Mouse (Mus musculus) kidney, adult 2 months (tissue): Measurements from ENCODE around the gene Gm21972. TPM values are rescaled to one million over a fixed set of nuclear protein-coding genes. Genes with fewer than 3 reads are reported as not detected.
A peak's percentile ranks its signal among the peaks of the same experiment; 100 is the strongest.

Experiments
- DNase-seq: peaks from one replicate; pipeline ENCODE4 v3.0.0; 2021
- H3K27ac ChIP-seq: fragments of 200-500 bp; 2 replicates; pipeline ENCODE4 v1.5.1; 2012; ENCODE audit warnings: low read depth, low read length, control low read depth, inconsistent platforms; ENCODE audit not compliant: insufficient read depth
- H3K27me3 ChIP-seq: fragments of 200-500 bp; replicated peaks from 2 replicates; pipeline ENCODE4 v1.6.1; 2012; ENCODE audit warnings: mild to moderate bottlenecking, moderate library complexity, low read length, inconsistent platforms; ENCODE audit not compliant: control insufficient read depth, insufficient read depth
- H3K36me3 ChIP-seq: fragments of 200-500 bp; 2 replicates; pipeline ENCODE4 v1.6.1; 2012; ENCODE audit warnings: mild to moderate bottlenecking, moderate library complexity, low read length, inconsistent platforms; ENCODE audit not compliant: control insufficient read depth, insufficient read depth
- H3K4me1 ChIP-seq: fragments of 200-500 bp; 2 replicates; pipeline ENCODE4 v1.6.1; 2011; ENCODE audit warnings: low read length; ENCODE audit not compliant: control insufficient read depth, insufficient read depth
- H3K4me3 ChIP-seq: fragments of 200-500 bp; 2 replicates; pipeline ENCODE4 v1.5.1; 2011; ENCODE audit warnings: mild to moderate bottlenecking, low read depth, low read length, control low read depth; ENCODE audit not compliant: insufficient read depth
- CTCF ChIP-seq: fragments of 200-500 bp; conservative IDR thresholded peaks from 2 replicates; pipeline ENCODE4 v1.5.1; 2011; ENCODE audit warnings: low read depth, mild to moderate bottlenecking, control low read depth, low read length, moderate library complexity, mixed read lengths; ENCODE audit not compliant: insufficient read depth, insufficient read length
- POLR2A ChIP-seq: fragments of 200-500 bp; IDR thresholded peaks from one replicate; pipeline ENCODE4 v1.6.1; 2011; ENCODE audit warnings: low read depth, low read length, control low read depth
- WGBS: fragments of 180-500 bp; shearing (Covaris S2); methylation state at CpG from one replicate; pipeline ENCODE4 v1.1.7; 2018; 5-methylcytosine and 5-hydroxymethylcytosine counted together
- polyA plus RNA-seq: library from polyadenylated mRNA; depleted of rRNA; stranded (reverse); fragments of >200 nt; gene quantifications from 2 replicates; pipeline ENCODE4 v1.2.3, GENCODE M21; 2012

Gene Gm21972
- polyA plus RNA-seq, 1 experiment: not detected

GRCm38 (mm10) chr1:86151376-86151775 lies 17.9 kb downstream of the Gm21972 start:
- Histone ChIP-seq H3K4me3 (no peak overlapping the region), H3K36me3 (no peaks in the 10 kb centered on the region), H3K27ac (no peak overlapping the region), H3K27me3 (no peaks in the 10 kb centered on the region), H3K4me1 (peaks cover 4% of the 10 kb centered on the region; the same call in 1 of the 2 replicates)
- TF ChIP-seq CTCF: no peak
- no peak for TF ChIP-seq POLR2A
- WGBS: 67% methylated on average over 7 of the region's 7 CpGs
- no peak for DNase-seq

DNA sequence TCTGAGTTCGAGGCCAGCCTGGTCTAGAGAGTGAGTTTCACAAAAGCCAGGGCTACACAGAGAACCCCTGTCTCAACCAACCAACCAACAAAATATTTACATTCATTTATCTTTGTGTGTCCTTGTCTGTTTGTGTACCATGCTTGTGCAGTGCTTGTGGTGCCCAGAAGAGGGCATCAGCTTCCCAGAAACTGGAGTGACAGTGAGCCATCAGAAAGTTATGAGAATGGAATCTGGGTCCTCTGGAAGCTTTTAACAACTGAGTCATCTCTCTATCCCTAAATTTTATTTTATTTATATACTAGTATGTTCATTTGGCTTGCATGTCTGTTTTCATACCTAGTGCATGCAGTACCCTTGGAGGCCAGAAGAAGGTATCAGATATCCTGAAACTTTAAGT lies 19.2 kb downstream of the Gm21972 start:
- Histone ChIP-seq H3K27me3 (no peaks in the 10 kb centered on the region), H3K4me3 (no peak overlapping the region), H3K4me1 (peaks cover 4% of the 10 kb centered on the region; the same call in 1 of the 2 replicates), H3K27ac (no peak overlapping the region), H3K36me3 (no peaks in the 10 kb centered on the region)
- DNase-seq: peak; percentile 37
- 90% methylated on average over 1 of the region's 1 CpGs for WGBS
- peak; percentile 65 for TF ChIP-seq CTCF
- TF ChIP-seq POLR2A: no peak

DNA sequence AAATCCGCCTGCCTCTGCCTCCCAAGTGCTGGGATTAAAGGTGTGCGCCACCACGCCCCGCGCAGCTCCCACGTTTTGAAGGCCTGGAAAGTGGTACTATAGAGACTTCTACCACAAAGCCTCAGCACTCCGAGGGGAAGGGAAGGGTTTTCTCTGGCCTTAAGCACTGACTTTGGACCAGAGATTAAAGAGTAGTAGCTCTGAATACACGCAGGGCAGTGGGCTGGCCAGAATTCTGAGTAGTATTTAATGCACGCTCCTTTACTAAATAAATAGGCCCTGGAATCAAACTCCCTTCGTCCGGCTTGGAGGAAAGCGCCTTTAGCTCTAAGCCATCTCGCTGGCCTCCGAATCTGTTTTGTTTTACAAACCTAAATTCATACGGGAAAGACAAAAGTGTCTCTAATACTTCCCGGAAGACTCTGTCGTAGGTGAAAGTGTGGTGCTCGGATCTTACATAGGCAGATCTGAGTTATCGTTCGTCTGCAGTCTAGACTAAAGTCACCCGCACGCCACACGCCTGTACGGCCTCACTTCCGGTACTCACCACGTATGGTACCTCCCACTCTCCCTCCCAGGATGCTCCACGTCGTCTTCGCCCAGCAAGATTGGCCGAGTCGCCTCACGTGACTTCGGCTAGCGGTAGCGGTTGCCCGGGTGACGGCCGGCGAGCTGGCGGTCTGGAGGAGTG lies 20.8 kb downstream of the Gm21972 start, which contains the start of gene Armc9:
Armc9 (plus strand) TSS at position 648 of the 691 bp plus-strand sequence.
- H3K4me3 ChIP-seq: peak within 1 kb of the TSS; percentile 46
- TF ChIP-seq CTCF (0 out of 2 replicates have a peak, but pooled peaks have one; percentile 0), POLR2A (peak; percentile 96)
- H3K27me3 ChIP-seq: no peaks in the 10 kb centered on the region
- no peaks in the 10 kb centered on the region for H3K36me3 ChIP-seq
- H3K4me1 ChIP-seq: peaks cover 4% of the 10 kb centered on the region; the same call in 1 of the 2 replicates
- peak within 1 kb of the TSS; percentile 36; the same call in 1 of the 2 replicates for H3K27ac ChIP-seq
- 3% methylated on average over 40 of the region's 40 CpGs for WGBS
- peak; percentile 98 for DNase-seq

- Histone ChIP-seq H3K27ac (no peak overlapping the region), H3K27me3 (no peaks in the 10 kb centered on the region), H3K4me1 (peaks cover 4% of the 10 kb centered on the region; the same call in 1 of the 2 replicates), H3K36me3 (no peaks in the 10 kb centered on the region), H3K4me3 (peak overlapping the region; percentile 46)
- under 1% methylated on average over 18 of the region's 18 CpGs for WGBS
- DNase-seq: no peak
- TF ChIP-seq CTCF (no peak), POLR2A (no peak)
These were observed 21.4 kb downstream of the Gm21972 start for GRCm38 (mm10) chr1:86154824-86155164.

GRCm38 (mm10) chr1:86156075-86156474 lies 22.6 kb downstream of the Gm21972 start:
- Histone ChIP-seq H3K4me3 (no peak overlapping the region), H3K4me1 (peaks cover 4% of the 10 kb centered on the region; the same call in 1 of the 2 replicates)
- 83% methylated on average over 3 of the region's 3 CpGs for WGBS

GRCm38 (mm10) chr1:86156595-86156994 lies 23.2 kb downstream of the Gm21972 start:
- no peaks in the 10 kb centered on the region for H3K36me3 ChIP-seq
- H3K27me3 ChIP-seq: no peaks in the 10 kb centered on the region
- no peak overlapping the region for H3K27ac ChIP-seq
- no peak for TF ChIP-seq POLR2A
- TF ChIP-seq CTCF: no peak
- peaks cover 4% of the 10 kb centered on the region; the same call in 1 of the 2 replicates for H3K4me1 ChIP-seq
- H3K4me3 ChIP-seq: no peak overlapping the region
- no peak for DNase-seq
- 93% methylated on average over 6 of the region's 6 CpGs for WGBS

More at GRCm38 (mm10) chr1:86156075-86156474, 22.6 kb downstream of the Gm21972 start:
- no peak overlapping the region for H3K27ac ChIP-seq
- TF ChIP-seq CTCF (no peak), POLR2A (no peak)
- H3K27me3 ChIP-seq: no peaks in the 10 kb centered on the region
- no peaks in the 10 kb centered on the region for H3K36me3 ChIP-seq
- DNase-seq: no peak

DNA sequence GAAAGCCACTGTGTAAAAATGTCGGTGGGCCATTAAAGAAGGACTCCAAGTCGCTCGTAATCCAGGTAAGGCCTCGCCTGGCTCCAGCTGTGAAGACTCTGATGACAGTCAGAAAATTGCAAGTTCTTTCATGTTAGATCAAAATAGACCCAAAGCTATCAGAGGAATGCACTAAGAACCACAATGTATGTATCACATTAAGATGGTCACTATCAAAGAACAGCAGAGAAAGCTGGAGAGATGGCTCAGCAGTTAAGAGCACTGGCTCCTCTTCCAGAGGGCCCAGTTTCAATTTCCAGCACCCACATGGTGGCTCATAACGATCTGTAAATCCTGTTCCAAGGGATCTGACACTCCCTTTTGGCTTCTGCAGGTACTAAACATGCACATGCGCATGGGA lies 26.6 kb downstream of the Gm21972 start:
- Histone ChIP-seq H3K4me3 (no peak overlapping the region), H3K27ac (no peak overlapping the region), H3K4me1 (peaks cover 4% of the 10 kb centered on the region; the same call in 1 of the 2 replicates), H3K36me3 (no peaks in the 10 kb centered on the region; the same call in 1 of the 2 replicates), H3K27me3 (no peaks in the 10 kb centered on the region)
- DNase-seq: no peak
- TF ChIP-seq POLR2A: no peak
- no peak for TF ChIP-seq CTCF
- 94% methylated on average over 6 of the region's 6 CpGs for WGBS
